Mouse (Mus musculus) hindbrain, embryonic 11.5 days (tissue): ENCODE measurements around the gene Alkbh5. TPM values are rescaled to one million over a fixed set of nuclear protein-coding genes. Genes with fewer than 3 reads are reported as not detected.

Experiments used
- ATAC-seq: fragments of 200-750 bp; cut with Nextera tagmentation; 2 replicates; pipeline ENCODE4 v1.8.0; 2017; ENCODE audit warnings: mild to moderate bottlenecking, moderate TSS enrichment, moderate library complexity; ENCODE audit not compliant: low FRiP score
- DNase-seq: peaks from one replicate; pipeline ENCODE4 v3.0.0-alpha.2; 2015; ENCODE audit warnings: low spot score
- H3K27ac ChIP-seq: fragments of 300-500 bp; sonication (generic); 2 replicates; pipeline ENCODE4 v1.5.1; 2014; ENCODE audit warnings: mild to moderate bottlenecking, low read depth, low read length
- H3K27me3 ChIP-seq: fragments of 300-500 bp; sonication (generic); 2 replicates; pipeline ENCODE4 v1.6.1; 2014; ENCODE audit warnings: mild to moderate bottlenecking, low read length, moderate library complexity, mixed read lengths; ENCODE audit not compliant: control insufficient read depth, insufficient read depth
- H3K36me3 ChIP-seq: fragments of 300-500 bp; sonication (generic); 2 replicates; pipeline ENCODE4 v1.6.1; 2014; ENCODE audit warnings: mild to moderate bottlenecking, low read length, moderate library complexity, mixed read lengths; ENCODE audit not compliant: control insufficient read depth, insufficient read depth
- H3K4me1 ChIP-seq: fragments of 300-500 bp; sonication (generic); replicated peaks from 2 replicates; pipeline ENCODE4 v1.6.1; 2014; ENCODE audit warnings: low read length, mixed read lengths; ENCODE audit not compliant: control insufficient read depth, insufficient read depth
- H3K4me2 ChIP-seq: fragments of 300-500 bp; sonication (generic); replicated peaks from 2 replicates; pipeline ENCODE4 v1.6.1; 2014; ENCODE audit warnings: mild to moderate bottlenecking, low read depth, low read length
- H3K4me3 ChIP-seq: fragments of 300-500 bp; sonication (generic); 2 replicates; pipeline ENCODE4 v1.5.1; 2014; ENCODE audit warnings: low read depth, low read length
- H3K9ac ChIP-seq: fragments of 300-500 bp; sonication (generic); 2 replicates; pipeline ENCODE4 v1.6.1; 2014; ENCODE audit warnings: low read depth, low read length
- H3K9me3 ChIP-seq: fragments of 300-500 bp; sonication (generic); 2 replicates; pipeline ENCODE4 v1.6.1; 2016; ENCODE audit warnings: low read length; ENCODE audit not compliant: control insufficient read depth
- WGBS: fragments of 180-500 bp; shearing (Covaris S2); extraction: QIAGEN DNeasy Blood & Tissue Kit; methylation state at CpG from one replicate; pipeline ENCODE4 v1.1.7; 2014; 5-methylcytosine and 5-hydroxymethylcytosine counted together
- polyA plus RNA-seq: library from polyadenylated mRNA; unstranded; fragments of >200 nt; fragmentation: Nextera tagmentation; extraction: Ambion mirVana; gene quantifications from 2 replicates; pipeline ENCODE4 v1.2.1, GENCODE M21; 2014

Gene Alkbh5
- polyA plus RNA-seq, 1 experiment from 2014 or later, result 33.2 TPM

- ATAC-seq, result no peak
- no peak overlapping the region for H3K27ac ChIP-seq
- DNase-seq, result no peak
- no peaks in the 10 kb centered on the region for H3K9me3 ChIP-seq
- no peaks in the 10 kb centered on the region for H3K4me1 ChIP-seq
- WGBS, result 88% methylated on average over 4 of the region's 4 CpGs
- no peak overlapping the region for H3K9ac ChIP-seq
- no peaks in the 10 kb centered on the region for H3K27me3 ChIP-seq
- H3K36me3 ChIP-seq, result no peaks in the 10 kb centered on the region
- no peak overlapping the region for H3K4me3 ChIP-seq
- no peak overlapping the region for H3K4me2 ChIP-seq
Measured at GRCm38 (mm10) chr11:60518305-60518704, 17.9 kb upstream of the Alkbh5 start.

DNA sequence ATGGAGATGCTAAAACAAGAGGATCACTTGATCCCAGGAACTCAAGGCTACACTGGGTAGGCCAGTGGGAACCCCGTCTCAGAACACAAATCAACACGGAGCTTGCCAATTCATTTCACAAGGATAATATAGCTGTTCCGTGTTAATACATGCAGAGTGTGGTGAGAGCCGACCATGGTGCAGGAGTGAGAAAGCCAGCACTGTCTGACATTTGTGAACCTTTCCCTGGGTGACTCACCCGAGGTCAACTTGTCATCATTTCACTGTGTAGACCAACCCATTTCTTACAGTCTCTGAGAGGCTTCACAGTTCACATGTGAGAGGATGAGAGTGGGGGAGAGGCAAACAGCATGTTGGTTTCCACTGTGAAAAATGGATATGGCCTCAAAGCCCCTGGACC lies 14.2 kb upstream of the Alkbh5 start:
- Histone ChIP-seq H3K9ac (no peak overlapping the region), H3K27me3 (no peaks in the 10 kb centered on the region), H3K27ac (no peak overlapping the region), H3K4me3 (no peak overlapping the region), H3K36me3 (no peaks in the 10 kb centered on the region), H3K9me3 (no peaks in the 10 kb centered on the region), H3K4me2 (no peak overlapping the region), H3K4me1 (no peaks in the 10 kb centered on the region)
- no peak for ATAC-seq
- DNase-seq, result no peak
- WGBS, result 77% methylated on average over 5 of the region's 5 CpGs

DNA sequence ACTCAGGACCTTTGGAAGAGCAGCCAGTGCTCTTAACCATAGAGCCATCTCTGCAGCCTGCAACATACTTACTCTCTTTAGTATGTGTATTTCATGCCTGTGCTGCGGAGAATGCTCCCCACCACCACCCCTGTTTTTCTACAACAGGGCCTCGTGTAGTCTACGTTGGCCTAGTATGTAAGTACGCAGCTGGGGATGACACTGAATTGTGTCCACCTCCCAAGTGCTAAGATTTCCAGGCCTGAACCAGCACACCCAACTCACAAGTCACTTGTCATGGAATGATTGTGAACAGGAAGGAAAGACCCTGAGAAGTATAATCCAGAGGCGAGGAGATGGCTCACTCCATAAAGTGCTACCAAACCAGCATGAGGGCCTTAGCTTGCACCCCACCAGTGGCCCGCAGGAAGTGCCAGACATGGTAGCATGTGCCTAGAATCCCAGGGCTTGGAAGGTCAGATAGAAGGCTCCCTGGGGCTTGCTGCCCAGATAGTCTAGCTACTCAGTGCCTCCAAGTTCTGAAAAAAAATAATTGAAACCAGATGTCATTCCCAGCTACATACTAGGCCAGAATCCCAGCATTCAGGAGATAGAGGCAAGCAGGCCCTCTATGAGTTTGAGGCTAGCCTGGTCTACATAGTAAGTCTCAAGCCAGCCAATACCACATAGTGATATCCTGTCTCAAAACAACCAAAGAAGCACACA lies 13.4 kb upstream of the Alkbh5 start:
- Histone ChIP-seq H3K36me3 (no peaks in the 10 kb centered on the region), H3K4me2 (no peak overlapping the region), H3K27ac (no peak overlapping the region), H3K4me1 (no peaks in the 10 kb centered on the region), H3K9ac (no peak overlapping the region), H3K27me3 (no peaks in the 10 kb centered on the region), H3K9me3 (no peaks in the 10 kb centered on the region), H3K4me3 (no peak overlapping the region)
- ATAC-seq (no peak), DNase-seq (no peak)
- WGBS, result 84% methylated on average over 6 of the region's 6 CpGs

GRCm38 (mm10) chr11:60526461-60526860 lies 9.7 kb upstream of the Alkbh5 start:
- ATAC-seq, result no peak

DNA sequence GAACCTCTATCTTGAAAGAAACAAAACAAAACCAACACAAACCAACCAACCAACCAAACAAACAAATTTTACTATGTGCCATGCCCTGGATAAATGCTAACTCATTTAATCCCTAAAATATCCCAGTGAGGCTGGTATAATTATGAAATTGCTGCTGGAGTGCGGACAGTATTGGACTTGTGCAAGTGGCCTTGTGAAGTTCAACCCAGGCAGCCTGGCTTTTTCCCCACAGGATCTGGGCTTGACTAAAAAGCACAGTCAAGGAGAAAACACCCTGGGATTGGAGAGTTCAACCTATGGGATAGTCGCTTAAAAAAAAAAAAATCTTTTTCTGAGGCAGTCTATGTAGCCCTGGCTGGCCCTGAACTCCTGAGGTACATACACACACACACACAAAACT lies 505 bp upstream of the Alkbh5 start:
- Histone ChIP-seq H3K9me3 (no peaks in the 10 kb centered on the region), H3K4me3 (no peak overlapping the region), H3K9ac (peak overlapping the region; percentile 90; the same call in 1 of the 2 replicates), H3K27me3 (no peaks in the 10 kb centered on the region), H3K4me1 (peaks cover 7% of the 10 kb centered on the region), H3K36me3 (no peaks in the 10 kb centered on the region), H3K4me2 (peak overlapping the region; percentile 99; the same call in 1 of the 2 replicates), H3K27ac (no peak overlapping the region)
- ATAC-seq, result no peak
- DNase-seq, result no peak
- WGBS, result 93% methylated on average over 2 of the region's 2 CpGs

More at GRCm38 (mm10) chr11:60526461-60526860, 9.7 kb upstream of the Alkbh5 start:
- no peak for DNase-seq
- H3K27ac ChIP-seq, result no peak overlapping the region
- H3K4me2 ChIP-seq, result no peak overlapping the region
- no peaks in the 10 kb centered on the region for H3K36me3 ChIP-seq
- no peaks in the 10 kb centered on the region for H3K4me1 ChIP-seq
- no peak overlapping the region for H3K9ac ChIP-seq
- H3K4me3 ChIP-seq, result no peak overlapping the region
- 79% methylated on average over 4 of the region's 4 CpGs for WGBS
- no peaks in the 10 kb centered on the region for H3K9me3 ChIP-seq
- no peaks in the 10 kb centered on the region for H3K27me3 ChIP-seq

DNA sequence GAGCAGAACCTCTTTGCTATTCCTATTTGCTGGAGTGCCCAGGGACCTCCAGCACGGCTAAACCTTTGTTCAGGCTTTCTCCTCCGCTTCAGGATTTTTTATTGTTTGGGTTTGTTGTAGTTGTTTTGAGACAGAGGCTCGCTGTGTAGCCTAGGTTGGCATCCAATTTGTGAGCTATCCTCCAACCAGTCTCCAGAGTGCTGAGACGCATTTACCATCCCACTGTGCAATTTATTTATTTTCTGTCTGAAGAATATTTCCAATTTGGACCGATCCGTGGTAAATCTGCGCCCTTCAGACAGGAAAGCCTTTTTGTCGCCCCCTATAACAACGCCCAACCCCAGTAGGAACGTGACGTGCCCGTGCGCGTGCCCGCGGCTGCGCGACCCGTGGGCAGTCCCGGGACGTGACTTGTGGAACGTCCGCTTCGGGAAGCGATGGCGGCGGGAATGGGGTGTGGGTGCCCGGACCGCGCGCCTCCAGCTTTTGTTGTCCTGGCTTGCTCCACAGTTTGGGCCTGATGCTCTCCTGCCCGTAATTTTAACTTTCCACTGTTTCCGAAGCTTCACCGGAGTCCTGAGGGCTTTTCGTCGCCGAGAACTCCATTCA lies 782 bp downstream of the Alkbh5 start:
- Histone ChIP-seq H3K4me1 (peaks cover 7% of the 10 kb centered on the region), H3K27me3 (no peaks in the 10 kb centered on the region), H3K4me2 (peak overlapping the region; percentile 99), H3K9ac (peak overlapping the region; percentile 90), H3K4me3 (peak overlapping the region; percentile 96), H3K36me3 (peaks cover under 1% of the 10 kb centered on the region; the same call in 1 of the 2 replicates), H3K27ac (peak overlapping the region; percentile 100), H3K9me3 (no peaks in the 10 kb centered on the region)
- DNase-seq (peak; percentile 96), ATAC-seq (peak; percentile 79)
- under 1% methylated on average over 37 of the region's 37 CpGs for WGBS

DNA sequence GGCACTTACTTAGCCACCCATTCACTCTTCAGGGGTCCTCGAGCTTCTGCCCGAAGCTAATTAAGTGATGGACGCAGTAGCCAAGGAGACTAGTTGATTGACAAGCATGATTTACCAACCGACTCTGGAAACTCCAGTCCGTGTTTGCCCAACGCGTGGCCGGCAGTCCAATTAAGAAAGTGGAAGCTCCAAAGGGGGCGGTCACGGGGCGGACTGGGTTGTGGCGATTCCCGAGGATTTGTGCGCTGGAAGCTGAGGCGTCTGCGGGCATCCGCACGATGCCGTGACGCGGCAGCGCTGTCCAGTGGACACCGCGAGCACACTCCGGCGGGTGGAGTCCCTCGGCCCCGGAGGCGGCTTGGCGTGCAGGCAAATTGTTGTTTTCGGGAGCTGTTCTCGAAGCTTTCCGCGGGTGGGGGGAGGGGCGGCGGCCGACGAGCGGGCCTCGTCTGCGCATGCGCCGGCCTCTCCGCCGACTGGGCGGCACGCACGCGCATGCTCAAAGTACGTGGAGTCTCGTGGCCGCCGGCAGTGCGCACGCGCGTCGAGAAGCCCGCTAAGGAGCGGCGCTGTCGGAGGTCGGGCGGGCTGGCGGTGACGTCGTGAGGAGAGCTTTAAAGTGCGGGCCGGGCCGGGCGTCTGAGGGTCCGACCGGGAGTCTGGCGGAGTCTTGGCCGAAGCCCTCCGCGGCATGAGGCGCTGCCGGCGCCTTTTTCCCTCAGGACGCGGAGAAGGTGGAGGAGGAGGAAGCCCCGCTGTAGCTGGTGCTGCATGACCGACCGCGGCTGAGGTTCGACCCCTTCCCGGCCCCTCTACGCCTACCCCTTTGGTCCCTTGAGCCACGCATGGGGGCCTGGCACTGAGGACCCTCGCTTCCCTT lies 1.5 kb downstream of the Alkbh5 start:
- H3K9me3 ChIP-seq, result no peaks in the 10 kb centered on the region
- H3K4me3 ChIP-seq, result peak overlapping the region; percentile 96
- under 1% methylated on average over 87 of the region's 91 CpGs for WGBS
- peaks cover 2% of the 10 kb centered on the region; the same call in 1 of the 2 replicates for H3K36me3 ChIP-seq
- peaks cover 7% of the 10 kb centered on the region for H3K4me1 ChIP-seq
- peak; percentile 98 for DNase-seq
- ATAC-seq, result peak; percentile 91
- H3K27me3 ChIP-seq, result no peaks in the 10 kb centered on the region
- H3K27ac ChIP-seq, result peak overlapping the region; percentile 100
- peak overlapping the region; percentile 90 for H3K9ac ChIP-seq
- H3K4me2 ChIP-seq, result peak overlapping the region; percentile 99

DNA sequence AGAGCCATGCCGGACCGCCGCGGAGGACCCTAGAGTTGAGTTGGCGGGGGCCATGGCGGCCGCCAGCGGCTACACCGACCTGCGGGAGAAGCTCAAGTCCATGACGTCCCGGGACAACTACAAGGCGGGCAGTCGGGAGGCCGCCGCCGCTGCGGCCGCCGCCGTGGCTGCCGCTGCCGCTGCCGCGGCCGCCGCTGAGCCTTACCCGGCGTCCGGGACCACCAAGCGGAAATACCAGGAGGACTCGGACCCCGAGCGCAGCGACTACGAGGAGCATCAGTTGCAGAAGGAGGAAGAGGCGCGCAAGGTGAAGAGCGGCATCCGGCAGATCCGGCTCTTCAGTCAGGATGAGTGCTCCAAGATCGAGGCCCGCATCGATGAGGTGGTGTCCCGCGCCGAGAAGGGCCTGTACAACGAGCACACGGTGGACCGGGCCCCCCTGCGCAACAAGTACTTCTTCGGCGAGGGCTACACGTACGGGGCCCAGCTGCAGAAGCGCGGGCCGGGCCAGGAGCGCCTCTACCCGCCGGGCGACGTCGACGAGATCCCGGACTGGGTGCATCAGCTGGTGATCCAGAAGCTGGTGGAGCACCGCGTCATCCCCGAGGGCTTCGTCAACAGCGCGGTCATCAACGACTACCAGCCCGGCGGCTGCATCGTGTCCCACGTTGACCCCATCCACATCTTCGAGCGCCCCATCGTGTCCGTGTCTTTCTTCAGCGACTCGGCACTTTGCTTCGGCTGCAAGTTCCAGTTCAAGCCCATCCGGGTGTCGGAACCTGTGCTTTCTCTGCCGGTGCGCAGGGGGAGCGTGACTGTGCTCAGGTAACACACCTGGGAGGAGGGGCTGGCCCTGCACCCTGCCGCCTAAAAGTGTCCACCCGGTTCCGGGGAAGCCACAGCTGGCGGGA lies 2.4 kb downstream of the Alkbh5 start:
- peak overlapping the region; percentile 90 for H3K9ac ChIP-seq

More for the DNA sequence above, 2.4 kb downstream of the Alkbh5 start:
- H3K4me1 ChIP-seq, result peaks cover 7% of the 10 kb centered on the region
- no peaks in the 10 kb centered on the region for H3K27me3 ChIP-seq
- peak overlapping the region; percentile 99 for H3K4me2 ChIP-seq
- WGBS, result under 1% methylated on average over 92 of the region's 93 CpGs
- DNase-seq, result peak; percentile 61
- peak overlapping the region; percentile 100 for H3K27ac ChIP-seq
- H3K4me3 ChIP-seq, result peak overlapping the region; percentile 96
- peaks cover 2% of the 10 kb centered on the region; the same call in 1 of the 2 replicates for H3K36me3 ChIP-seq
- ATAC-seq, result no peak
- no peaks in the 10 kb centered on the region for H3K9me3 ChIP-seq
